Mouse (Mus musculus) natural killer cell, adult 2 months (primary cell): ENCODE data around the gene Zic5.
"Not testable (repeated sequence)": the region's sequence is repeated elsewhere in the genome, so short reads cannot be mapped to it uniquely, and the experiment has no call there.

Experiments used
- DNase-seq, 2 experiments: peaks; one replicate each; pipeline ENCODE4 v3.0.0; 2022; ENCODE audit warnings: low spot score in 2 of 2

Gene Zic5

DNA sequence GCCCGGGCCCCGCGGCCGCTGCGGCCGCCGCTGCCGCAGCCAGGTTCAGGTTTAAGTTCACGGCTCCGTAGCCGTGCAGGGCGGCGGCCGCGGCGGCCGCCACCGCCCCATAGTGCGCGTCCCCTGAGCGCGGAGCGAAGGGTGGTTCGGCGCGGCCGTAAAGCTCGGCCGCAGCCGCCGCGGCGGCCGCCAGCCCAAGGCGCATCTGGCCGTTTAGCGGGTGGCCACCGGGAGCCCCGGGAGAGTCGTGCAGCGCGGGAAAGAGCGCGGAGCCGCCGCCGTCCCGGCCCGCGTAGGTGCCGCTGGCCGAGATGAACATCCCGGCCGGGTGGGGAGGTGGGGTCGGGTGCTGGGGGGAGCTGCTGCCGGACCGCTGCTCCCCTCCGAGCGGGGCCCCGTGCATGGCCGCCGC is 1.1 kb downstream of the Zic5 start:
- no peak for DNase-seq

DNA sequence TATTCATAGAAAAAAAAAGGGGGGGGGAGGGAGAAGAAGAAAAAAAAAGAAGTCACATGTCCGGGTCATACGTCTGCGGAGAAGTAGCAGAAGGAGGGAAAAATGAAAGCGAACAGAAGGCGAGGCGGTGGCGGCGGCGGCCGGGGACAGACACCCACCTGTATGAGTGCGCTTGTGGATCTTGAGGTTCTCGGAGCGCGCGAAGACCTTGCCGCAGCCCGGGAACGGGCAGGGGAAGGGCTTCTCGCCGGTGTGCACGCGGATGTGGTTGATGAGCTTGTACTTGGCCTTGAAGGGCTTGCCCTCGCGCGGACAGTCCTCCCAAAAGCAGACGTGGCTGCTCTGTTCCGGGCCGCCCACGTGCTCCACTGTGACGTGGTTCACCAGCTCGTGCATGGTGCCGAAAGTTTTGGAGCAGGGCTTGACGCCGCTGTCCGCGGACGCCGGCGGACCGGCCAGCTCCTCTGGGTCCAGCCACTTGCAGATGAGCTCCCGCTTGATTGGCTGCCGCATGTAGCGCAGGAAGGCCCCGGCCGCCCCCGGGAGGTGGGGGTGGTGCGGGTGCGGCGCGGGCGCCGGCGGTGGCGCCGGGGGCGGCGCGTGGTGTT is 1.6 kb downstream of the Zic5 start:
- DNase-seq = peak; percentile 58 to 60

DNA sequence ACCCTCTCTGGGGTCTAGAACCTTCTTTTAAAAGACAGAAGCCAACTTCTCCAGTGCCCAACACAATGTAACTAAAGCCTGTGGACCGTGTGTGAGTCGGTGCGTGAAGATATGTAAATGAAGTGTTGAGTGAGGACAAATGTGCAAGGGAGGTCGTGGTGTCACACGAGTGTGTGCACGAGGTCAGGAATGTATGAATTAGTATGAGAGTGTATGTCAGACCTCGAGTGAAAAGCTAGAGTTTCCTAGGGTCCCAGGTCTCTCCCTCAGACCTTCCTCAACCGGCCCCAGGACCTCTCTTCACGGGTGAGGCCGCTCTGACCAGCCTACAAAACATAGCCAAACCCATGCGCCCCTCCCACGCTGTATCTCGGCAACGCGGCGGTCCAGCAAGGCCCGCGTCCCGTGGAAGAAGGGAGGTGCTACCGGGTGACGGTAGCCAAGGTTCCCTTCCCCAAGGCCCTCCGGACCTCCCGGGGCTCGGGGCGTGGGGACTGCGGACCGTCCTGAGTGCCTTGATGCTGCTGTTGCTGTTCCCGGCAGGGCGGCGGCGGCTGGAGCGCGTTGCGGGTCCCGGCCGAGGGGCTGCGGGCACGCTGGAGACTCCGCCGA is 2.3 kb downstream of the Zic5 start:
- no peak for DNase-seq

DNA sequence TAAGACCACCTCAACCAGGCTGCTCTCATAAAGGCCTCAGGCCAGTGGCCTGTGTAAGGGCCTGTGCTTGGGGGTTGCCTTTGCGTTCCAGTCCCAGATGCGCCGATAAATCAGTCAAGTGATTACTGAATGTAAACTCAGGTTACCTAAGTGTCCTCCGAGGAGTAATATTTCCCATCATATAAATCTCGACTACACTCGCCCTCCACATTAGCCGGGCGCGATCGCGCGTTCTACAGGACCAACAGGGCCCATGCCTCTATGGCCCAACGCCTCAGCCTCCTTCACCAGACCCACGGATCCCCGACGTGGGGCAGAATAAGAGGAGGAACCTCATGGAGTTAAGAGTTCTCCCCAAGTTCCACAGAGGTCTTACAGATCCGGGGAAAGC is 2.8 kb downstream of the Zic5 start:
- no peak for DNase-seq

DNA sequence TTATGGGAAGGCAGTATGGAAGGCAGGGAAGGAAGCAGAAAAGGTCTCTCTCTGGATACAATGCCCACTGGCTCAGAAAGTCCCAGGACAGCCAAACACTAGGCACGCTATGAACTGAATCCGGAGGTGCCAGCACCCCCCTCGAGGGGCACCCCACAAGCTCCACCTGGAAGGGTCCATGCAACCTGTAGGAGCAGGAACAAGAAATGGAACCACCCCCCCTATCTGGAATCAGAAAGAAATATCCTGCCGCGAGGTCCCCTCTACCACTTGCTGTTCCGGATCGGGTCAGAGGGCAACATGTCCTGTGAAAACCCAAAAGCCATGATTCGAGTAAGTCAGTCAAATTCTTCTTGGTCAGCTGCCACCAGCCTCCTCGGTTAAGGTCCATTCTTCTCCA is 3.5 kb downstream of the Zic5 start:
- DNase-seq = no peak

DNA sequence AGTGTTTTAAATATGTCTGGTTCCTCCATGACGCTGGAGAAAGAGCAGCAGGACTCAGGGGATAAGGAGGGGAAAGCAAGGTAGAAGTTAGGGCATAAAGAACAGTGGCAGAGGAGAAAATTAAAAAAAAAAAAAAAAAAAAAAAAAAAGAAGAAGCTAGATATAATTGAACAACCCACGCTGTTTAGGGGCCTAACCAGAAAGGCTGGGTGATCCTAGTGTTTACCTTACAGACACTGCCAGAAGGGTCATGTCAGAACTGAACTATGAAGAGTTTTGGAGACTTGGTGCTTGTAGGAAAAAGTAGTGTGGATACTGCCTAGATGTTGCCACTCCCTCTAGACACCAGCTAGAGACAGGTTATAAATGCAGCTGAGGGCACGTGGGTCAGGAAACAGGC is 4.0 kb downstream of the Zic5 start:
- DNase-seq = no peak

DNA sequence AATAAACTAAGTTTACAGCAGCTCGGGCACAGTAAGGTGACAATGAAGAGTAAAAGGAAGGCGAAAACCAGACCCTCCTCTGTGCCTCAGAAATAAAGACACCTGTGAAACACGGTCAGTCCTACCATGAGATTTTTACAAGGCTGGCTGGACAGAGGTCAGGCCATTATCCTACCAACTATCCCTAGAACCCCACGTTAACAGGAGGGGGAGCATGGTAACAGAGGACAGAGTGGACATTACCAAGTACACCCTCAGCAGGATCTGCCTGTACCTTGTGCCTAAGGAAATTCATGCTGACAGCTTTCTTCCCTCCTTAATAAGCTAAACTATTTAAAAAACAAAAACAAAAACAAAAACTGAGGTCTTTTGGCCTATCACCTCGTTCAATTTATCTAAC is 5.3 kb downstream of the Zic5 start:
- no peak for DNase-seq

DNA sequence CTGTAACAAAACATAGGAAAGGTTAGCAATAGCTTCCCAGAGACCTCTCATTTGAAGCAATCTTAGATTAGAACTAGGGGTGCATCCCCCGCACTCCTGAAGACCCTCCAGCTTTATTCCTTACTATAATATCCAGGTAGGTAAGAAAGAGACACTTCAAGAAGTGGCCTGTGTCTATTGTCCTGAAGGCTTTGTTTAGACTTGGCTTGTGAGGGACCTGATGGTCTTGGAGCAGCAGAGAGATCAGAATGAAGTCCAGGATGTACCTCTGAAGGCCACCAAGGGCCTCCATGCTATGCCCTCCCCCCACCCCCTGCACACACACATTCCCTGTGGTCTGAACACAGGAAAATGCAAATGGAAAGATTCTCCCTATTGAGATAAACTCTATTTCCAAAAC is 5.7 kb downstream of the Zic5 start:
- DNase-seq = no peak

DNA sequence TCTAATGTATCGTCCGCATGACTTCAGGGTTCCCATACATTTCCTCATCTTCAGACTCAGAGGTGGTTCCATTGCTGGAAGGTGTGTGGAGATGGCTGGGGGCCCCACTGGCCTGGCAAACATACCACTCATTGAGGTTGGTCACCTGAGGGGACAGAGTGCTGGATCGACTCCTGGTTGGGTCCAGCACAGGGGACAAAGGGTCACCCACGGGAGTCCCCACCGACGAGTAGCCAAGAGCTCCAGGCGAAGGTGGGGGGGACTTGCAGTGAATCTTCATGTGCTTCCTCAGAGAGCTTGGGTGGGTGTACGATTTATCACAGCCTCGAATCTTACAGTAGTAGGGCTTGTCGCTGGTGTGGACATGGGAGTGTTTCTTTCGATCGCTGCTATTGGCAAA is 6.1 kb downstream of the Zic5 start:
- not testable (repeated sequence) for DNase-seq

DNA sequence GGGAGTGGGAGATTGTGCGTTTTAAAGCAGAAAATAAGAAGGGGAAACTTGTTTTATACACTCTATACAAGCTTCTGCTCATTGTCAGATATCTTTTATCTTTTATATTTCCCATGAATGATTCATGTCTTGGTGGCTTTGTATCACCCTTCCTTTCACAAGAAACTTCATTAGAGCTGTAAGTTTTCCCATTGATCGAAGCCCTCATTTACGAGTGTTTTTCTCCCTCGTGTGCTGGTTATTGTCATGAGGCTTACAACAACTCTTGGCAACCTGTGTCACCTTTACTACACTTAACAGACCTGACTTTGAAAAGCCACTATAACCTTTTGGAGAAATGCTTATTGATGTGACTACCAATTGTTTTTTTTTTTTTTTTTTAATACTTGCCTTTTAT is 9.9 kb downstream of the Zic5 start:
- DNase-seq = no peak

DNA sequence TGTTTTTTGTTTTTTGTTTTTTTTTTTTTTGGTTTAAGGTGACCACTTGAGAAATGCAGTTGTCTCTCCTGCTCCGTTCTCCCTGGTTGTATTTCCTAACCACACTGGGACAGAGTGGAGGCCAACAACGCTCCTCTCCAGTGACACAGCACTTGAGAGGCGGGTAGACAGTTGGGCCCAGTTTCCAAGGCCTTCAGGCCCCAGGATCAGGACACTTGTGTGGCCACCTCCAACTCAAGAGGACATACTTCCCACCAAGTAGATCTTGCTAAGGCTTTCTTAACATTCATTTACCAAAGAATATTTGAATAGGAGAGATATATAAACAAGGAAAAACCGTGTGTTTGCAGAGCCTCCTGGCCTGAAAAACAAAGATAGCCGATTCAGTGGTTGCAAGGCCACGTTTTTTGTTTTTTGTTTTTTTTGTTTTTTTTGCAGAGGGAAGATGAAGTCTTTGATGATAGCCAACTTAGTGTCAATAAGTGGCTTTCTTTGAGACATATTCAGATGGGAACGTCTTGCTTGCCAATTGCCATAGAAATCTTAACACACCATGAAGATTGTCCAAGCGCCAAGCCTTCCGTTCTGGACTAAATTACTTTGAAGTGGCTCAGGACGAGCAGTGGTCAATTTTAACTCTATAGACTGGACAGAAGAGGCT is 10.4 kb downstream of the Zic5 start:
- no peak for DNase-seq

DNA sequence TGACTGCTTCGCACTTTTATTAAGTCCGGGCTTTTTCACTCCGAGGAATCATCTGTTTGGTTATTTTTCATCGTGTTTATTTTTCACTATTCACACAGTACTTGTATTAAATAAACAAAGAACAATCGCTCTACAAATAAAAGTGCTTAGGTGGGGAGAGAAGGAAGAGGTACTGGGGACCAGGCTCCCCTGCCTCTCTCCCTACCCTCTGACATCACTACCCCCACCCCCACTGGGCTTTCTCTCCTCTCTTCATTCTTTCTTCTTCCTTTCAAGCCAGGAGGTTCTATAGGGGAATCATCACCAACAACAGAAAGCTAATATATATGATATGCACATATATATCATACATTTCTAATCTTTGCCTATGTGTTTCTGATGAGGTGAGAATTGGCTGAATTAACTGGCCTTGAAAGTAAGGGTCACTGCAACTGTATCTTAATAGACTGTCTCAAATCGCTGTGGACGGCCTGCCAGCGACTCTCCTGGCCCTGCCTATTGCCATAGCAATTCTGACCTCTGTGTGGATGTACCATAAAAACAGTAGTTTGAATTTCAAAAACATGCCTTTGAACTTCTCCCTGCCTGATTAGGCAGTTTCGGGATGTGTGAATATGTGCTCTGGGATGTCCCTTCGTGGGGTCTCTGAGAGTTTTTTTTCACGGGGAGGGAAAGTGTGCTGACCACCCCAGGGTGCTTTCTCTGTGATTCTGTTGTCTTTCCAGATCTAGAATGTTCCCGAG is 11.3 kb downstream of the Zic5 start:
- DNase-seq = no peak

DNA sequence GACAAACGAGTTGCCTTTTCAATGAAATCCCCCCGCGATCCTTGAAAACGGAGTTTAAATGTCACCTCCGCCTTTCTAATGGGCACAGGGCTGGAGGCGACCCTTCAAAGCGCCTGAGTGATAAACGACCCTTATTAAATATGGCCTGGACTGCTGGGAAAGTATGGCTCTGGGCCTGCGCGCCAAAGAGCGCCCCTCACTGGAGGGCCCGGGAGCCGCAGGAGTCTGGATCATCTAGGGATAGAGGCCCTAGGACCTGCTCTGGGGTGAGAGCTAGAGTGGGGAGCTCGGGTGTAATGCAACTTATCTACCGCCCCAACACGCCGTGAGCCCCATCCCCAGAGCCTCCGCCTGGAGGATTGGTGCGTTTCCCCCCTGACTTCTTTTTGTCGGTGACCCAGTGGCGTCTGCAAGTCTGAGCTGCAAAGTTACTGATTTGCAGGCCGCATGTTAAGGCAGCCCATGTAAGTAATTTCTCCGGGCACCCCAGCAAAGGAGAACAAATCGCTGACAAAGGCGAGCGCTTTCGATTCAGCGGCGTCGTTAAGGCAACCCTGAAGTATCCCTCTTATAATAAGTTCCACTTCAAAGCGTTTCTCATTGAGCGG is 12.0 kb downstream of the Zic5 start:
- DNase-seq = no peak

DNA sequence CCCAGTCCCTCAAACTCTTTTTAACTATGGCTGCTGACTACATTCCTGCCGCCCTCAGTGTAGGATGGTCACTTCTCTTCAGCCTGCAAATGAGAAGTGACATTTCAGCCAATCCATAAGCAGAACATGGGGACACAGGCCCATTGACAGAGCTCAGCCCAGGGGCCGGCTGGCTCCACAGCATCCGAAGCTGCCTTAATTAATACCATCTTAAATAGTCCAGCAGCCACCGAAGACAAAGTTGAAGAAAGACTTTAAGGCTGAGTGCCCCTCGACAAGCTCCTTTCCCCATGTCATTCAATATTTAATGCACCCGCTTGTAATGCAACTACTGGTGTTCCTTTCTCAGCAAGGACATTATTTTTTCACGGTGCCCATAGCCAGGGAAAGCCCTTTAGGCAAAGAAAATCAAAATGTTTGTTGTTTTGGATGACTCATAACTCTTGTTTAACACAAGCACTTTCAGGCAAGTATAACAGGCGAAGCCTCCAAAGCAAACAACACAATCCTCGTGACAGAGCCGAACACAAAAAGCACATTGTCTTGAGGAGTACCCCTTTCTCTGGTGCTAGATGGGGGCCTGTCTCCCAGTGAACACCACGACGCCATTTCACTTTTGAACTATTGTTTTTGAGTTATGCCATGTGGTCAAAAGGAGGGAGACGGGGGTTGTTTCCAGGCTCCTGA is 12.6 kb downstream of the Zic5 start:
- no peak for DNase-seq

DNA sequence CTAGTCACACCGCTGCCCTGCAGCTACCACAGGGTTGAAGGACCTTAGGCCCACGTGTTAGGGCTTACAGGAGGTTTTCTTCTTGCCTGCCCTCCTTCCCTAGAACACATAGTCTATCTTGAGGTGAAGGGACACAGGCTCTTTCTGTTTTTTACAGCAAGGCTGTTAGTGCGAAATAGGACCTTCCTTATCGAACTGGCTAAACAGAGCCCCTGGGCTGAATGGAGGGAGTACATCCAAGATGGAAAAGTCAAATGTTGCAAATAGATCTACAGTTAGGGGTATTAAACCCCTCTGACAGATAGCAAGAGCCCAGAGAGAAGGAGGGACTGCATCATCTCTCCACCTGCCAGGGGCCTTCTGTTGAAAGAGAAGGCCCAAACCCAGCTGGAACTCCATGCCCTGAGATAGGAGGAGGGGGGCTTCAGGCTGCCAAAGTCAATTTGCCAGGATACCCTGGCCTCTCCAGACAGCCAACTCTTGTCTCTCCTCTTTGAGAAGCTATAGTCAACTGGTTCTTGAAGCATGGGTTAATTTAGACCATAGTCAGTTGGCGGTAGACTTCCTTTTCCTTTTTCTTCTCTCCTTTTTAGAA is 13.8 kb downstream of the Zic5 start:
- no peak for DNase-seq

DNA sequence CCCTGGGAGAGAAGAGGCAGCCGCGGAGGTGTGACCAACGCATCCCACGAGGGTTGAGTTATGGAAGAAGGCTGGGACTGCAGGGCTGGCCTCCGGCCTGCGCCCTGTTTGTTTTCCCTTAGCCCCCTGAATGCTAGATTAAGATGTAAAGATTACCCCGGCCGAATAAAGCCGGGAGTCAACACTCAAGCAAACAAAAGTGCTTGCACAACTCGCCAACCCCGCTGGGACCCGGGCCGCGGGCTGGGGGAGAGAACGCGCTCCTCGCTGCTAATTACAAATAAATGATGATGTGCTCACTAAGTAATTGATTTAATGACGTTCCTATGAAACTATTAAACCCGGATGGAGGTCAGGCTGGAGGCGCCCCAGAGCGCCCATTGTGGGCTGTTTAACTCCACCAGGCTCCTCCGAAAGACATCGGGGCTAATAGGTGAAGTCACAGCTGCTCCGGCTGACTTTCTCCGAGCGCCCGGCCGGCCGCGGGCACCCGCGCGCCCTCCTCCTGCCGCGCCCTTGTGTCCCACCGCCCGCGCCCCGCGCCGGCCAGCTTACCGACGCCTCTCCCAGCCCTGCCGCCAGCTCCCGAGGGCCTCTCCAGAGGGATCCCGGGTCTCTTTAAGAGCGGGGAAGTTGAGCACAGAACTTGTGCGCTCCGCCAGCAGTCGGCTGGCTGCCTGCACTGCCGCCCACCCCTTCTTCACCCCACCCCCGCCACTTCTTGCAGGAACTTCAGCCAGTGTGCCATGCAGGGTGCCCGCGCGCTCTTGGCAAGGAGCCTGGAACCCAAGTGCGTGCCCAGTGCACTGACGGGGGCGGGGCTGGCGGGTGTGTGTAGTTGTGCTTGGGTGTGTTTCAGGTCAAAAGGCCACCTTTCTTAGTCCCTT is 14.7 kb downstream of the Zic5 start, which contains the start of gene Gm5089:
Gene Gm5089 (minus strand): TSS at position 620 of the 887 bp plus-strand sequence.
- no peak for DNase-seq

DNA sequence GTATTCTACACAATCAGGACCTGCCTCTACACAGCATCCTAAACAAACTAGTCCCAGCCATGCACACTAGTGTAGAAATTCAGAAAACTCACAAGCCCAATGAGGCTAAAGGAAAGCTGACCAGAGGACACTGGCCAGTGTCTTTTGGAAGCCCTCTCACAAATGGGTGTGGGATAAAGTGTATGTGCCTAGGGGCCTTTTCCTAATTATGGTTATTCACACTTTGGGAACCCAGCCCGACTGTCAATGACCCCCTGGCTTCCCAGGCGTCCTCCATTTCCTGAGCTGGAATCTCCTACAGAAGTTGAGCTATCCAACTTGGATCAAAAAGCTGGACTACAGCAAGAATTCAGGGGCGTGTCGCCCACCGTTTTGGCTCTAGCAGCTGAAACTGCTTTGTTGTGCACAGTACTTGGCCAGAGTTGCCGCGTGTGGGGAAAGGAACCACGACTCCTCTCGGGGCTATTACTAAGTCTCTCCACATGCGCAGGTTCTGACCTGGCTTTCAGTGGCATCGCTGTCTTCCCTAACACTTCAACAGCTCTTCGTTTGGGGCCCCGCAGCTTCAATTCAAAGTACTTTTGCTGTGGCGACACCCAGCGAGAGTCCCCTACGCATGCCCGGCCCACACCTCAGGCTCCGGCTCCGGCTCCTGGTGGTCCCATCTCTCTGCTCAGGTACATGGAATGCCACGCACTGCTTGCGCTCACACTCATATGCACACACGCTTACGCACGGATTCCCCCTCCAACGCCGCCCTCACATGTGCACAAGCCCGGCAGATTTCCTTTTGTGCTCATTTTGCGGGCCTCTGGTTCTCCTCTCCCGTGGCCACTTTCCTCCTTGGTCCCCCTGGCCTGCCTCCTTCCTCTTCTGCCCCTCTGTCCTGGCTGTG is 15.6 kb downstream of the Zic5 start:
- DNase-seq = no peak

DNA sequence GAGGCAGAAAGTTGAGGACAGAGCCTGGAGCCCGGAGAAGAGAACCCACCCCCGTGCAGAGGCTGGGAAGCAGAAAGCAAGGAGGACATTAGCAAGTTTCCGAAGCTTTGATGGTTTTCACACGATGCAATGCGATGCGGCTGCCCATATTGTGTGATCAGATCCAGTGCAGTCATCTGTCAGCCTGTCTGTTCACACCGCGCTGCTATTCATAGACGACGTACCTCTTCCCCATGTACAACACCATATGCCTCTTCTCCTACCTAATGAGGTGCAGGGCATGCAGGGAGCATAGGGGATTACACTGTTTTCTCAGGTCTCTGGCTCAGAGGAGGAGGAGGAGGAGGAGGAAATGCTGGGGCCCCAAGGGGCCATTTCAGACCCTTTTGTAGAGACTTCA is 28.6 kb downstream of the Zic5 start:
- DNase-seq = no peak

DNA sequence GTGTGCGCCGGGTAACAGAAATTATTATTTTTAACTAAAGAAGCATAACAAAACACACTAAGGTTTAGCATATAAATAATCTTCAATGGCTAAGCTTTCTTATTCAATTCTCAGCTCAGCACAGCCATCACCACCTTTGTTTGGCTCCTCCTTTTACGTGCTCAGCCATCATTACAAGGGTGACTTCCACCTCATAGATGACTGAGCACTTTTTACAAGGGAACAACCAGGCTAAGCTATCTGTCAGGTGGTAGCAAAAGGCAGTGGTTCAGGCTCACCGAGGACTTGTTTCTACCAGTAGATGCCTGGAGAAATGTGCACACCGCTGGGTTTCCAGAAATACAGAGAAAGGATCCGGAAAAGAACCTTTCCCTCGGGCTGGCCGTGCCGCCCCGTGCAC is 31.4 kb downstream of the Zic5 start:
- no peak for DNase-seq
